Mouse (Mus musculus) heart, embryonic 15.5 days (tissue): Measurements from ENCODE around the gene Taar4. TPM values are rescaled to one million over a fixed set of nuclear protein-coding genes. Genes with fewer than 3 reads are reported as not detected.

Experiments
- ATAC-seq: fragments of 200-750 bp; cut with Nextera tagmentation; replicated peaks from 2 replicates; pipeline ENCODE4 v1.8.0; 2017; ENCODE audit warnings: low read depth, moderate TSS enrichment; ENCODE audit not compliant: insufficient number of reproducible peaks, insufficient read depth, low FRiP score
- H3K27ac ChIP-seq: fragments of 300-500 bp; sonication (generic); 2 replicates; pipeline ENCODE4 v1.5.1; 2015; ENCODE audit warnings: mild to moderate bottlenecking, inconsistent platforms
- H3K27me3 ChIP-seq: fragments of 300-500 bp; sonication (generic); 2 replicates; pipeline ENCODE4 v1.6.1; 2015; ENCODE audit warnings: inconsistent platforms
- H3K36me3 ChIP-seq: fragments of 300-500 bp; sonication (generic); 2 replicates; pipeline ENCODE4 v1.6.1; 2015; ENCODE audit warnings: mild to moderate bottlenecking, inconsistent platforms
- H3K4me1 ChIP-seq: fragments of 300-500 bp; sonication (generic); replicated peaks from 2 replicates; pipeline ENCODE4 v1.6.1; 2015; ENCODE audit warnings: inconsistent platforms
- H3K4me2 ChIP-seq: fragments of 300-500 bp; sonication (generic); 2 replicates; pipeline ENCODE4 v1.6.1; 2015; ENCODE audit warnings: inconsistent platforms, mild to moderate bottlenecking, moderate library complexity
- H3K4me3 ChIP-seq: fragments of 300-500 bp; sonication (generic); 2 replicates; pipeline ENCODE4 v1.5.1; 2015; ENCODE audit warnings: mild to moderate bottlenecking, inconsistent platforms
- H3K9ac ChIP-seq: fragments of 300-500 bp; sonication (generic); 2 replicates; pipeline ENCODE4 v1.6.1; 2015; ENCODE audit warnings: mild to moderate bottlenecking, inconsistent platforms
- H3K9me3 ChIP-seq: fragments of 300-500 bp; sonication (generic); replicated peaks from 2 replicates; pipeline ENCODE4 v1.6.1; 2016; ENCODE audit warnings: inconsistent platforms
- WGBS: fragments of 180-500 bp; shearing (Covaris S2); methylation state at CpG from one replicate; pipeline ENCODE4 v1.1.7; 2015; ENCODE audit warnings: mixed read lengths; 5-methylcytosine and 5-hydroxymethylcytosine counted together
- polyA plus RNA-seq: library from polyadenylated mRNA; unstranded; fragments of >200 nt; fragmentation: Nextera tagmentation; extraction: Ambion mirVana; gene quantifications from 2 replicates; pipeline ENCODE4 v1.2.1, GENCODE M21; 2015

Taar4 gene
- polyA plus RNA-seq, 1 experiment from 2014 or later, result not detected

DNA sequence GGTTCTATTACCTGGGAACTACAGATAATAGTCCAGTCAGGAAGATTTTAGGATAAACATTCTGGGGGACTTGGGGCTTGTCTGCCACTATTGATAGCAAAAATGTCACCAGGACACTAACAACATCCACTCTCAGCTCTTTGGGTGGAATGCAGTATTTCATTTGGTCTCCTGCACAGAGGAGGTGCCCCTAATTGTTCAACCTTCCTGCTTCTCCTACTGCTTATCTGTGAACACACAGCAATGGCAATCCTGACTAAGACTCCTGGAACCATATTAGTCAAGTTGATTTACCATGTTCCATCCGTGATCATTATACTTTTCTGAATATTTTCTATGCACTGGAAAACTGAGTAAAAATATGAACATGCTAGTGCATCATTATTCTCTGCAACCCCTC lies 47.8 kb downstream of the Taar4 start:
- no peak overlapping the region for H3K27ac ChIP-seq
- no peaks in the 10 kb centered on the region for H3K36me3 ChIP-seq
- H3K9me3 ChIP-seq, result no peaks in the 10 kb centered on the region
- no peaks in the 10 kb centered on the region for H3K27me3 ChIP-seq
- ATAC-seq, result no peak
- no peak overlapping the region for H3K4me3 ChIP-seq
- WGBS, result 68% methylated on average over 1 of the region's 1 CpGs
- no peak overlapping the region for H3K4me2 ChIP-seq
- no peak overlapping the region for H3K9ac ChIP-seq
- no peaks in the 10 kb centered on the region for H3K4me1 ChIP-seq

Other genes starting within 250 kb of the Taar4 start
- 89.3 and 90.3 TPM in 2 replicates for gene Rps12, start 173.2 kb upstream of the Taar4 start, polyA plus RNA-seq
- gene Slc18b1, start 163.5 kb upstream of the Taar4 start, polyA plus RNA-seq, result 8.0 and 8.9 TPM in 2 replicates
- 0.15 and 0.22 TPM in 2 replicates for gene Vnn3, start 109.0 kb upstream of the Taar4 start, polyA plus RNA-seq
- gene Vnn1, start 65.8 kb upstream of the Taar4 start, polyA plus RNA-seq, result 2.1 and 2.2 TPM in 2 replicates
- gene Taar1, start 40.1 kb upstream of the Taar4 start, polyA plus RNA-seq, result not detected in 2 replicates
- not detected in 2 replicates for gene Taar2, start 21.9 kb upstream of the Taar4 start, polyA plus RNA-seq
- not detected in 2 replicates for gene Taar3, start 10.9 kb upstream of the Taar4 start, polyA plus RNA-seq
- gene Taar5, start 10.2 kb downstream of the Taar4 start, polyA plus RNA-seq, result not detected in 2 replicates
- gene Taar6, start 25.2 kb downstream of the Taar4 start, polyA plus RNA-seq, result not detected in 2 replicates
- not detected in 2 replicates for gene Taar7a, start 33.0 kb downstream of the Taar4 start, polyA plus RNA-seq
- gene Taar7b, start 39.4 kb downstream of the Taar4 start, polyA plus RNA-seq, result not detected in 2 replicates
- not detected in 2 replicates for gene Taar7d, start 66.7 kb downstream of the Taar4 start, polyA plus RNA-seq
- gene Taar7e, start 77.1 kb downstream of the Taar4 start, polyA plus RNA-seq, result not detected in 2 replicates
- not detected in 2 replicates for gene Taar7f, start 89.0 kb downstream of the Taar4 start, polyA plus RNA-seq
- not detected in 2 replicates for gene Taar8a, start 116.0 kb downstream of the Taar4 start, polyA plus RNA-seq
- not detected in 2 replicates for gene Taar8b, start 131.8 kb downstream of the Taar4 start, polyA plus RNA-seq
- not detected in 2 replicates for gene Taar8c, start 141.4 kb downstream of the Taar4 start, polyA plus RNA-seq
- gene Taar9, start 149.0 kb downstream of the Taar4 start, polyA plus RNA-seq, result not detected in 2 replicates
- gene Stx7, start 188.8 kb downstream of the Taar4 start, polyA plus RNA-seq, result 68.4 and 74.8 TPM in 2 replicates